Mouse (Mus musculus): ENCODE results near the gene Foxs1. TPM values are rescaled to one million over a fixed set of nuclear protein-coding genes. Genes with fewer than 3 reads are reported as not detected.

The Foxs1 gene
- polyA plus RNA-seq, 1 experiment from 2014 or later, result 6.1 TPM

DNA sequence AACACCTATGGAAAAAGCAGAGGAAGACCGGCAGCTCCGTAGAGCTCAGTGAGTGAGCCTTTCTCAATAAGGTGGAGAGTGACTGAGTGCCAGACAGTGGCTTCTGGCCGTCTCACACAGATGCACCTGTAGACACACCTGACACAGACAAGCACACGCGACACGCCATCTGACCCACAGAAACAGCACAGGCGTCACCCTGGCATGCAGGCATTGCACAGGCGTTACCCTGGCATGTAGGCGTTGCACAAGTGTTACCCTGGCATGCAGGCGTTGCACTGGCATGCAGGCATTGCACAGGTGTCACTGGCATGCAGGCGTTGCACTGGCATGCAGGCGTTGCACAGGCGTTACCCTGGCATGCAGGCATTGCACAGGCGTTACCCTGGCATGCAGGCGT, 31.7 kb downstream of the Foxs1 start:
- no peaks in the 10 kb centered on the region for H3K27me3 ChIP-seq (ENCODE audit: control insufficient read depth, insufficient read depth, low read length)
- H3K27ac ChIP-seq (ENCODE audit: low read length), result no peak overlapping the region
- H3K4me1 ChIP-seq (ENCODE audit: control insufficient read depth, insufficient read depth, low read length), result peaks cover 23% of the 10 kb centered on the region
- H3K4me2 ChIP-seq (ENCODE audit: low read depth, low read length), result no peak overlapping the region
- ATAC-seq (replicated peaks; ENCODE audit: extremely low read depth, insufficient read depth, low FRiP score), result no peak
- no peak overlapping the region for H3K9ac ChIP-seq (ENCODE audit: low read length)
- H3K36me3 ChIP-seq (ENCODE audit: control insufficient read depth, insufficient read depth), result 0 out of 2 replicates have a peak, but pooled peaks cover 2% of the 10 kb centered on the region
- H3K9me3 ChIP-seq (replicated peaks; ENCODE audit: control insufficient read depth, low read length), result no peaks in the 10 kb centered on the region
- H3K4me3 ChIP-seq (ENCODE audit: low read length), result no peak overlapping the region
- 89% methylated on average over 15 of the region's 15 CpGs for WGBS

DNA sequence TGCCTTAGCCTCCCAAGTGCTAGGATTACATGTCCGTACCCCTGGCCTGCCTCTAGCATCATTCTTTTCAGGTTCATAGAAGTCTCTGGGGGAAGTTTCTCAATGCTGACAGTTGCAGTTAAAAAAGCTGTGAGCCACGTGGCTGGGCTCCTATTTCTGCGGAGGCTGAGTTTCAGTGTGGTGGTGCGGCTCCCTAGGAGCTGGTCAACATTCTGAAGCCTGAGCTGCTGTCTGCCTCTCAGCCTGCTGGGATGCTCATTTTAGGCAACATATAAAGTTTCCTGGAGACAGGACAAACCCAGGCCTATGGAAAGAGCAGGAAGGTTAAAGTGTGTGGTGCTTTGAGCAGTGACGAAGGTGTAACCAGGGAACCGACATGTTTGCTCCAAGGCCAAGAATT, 34.0 kb downstream of the Foxs1 start:
- Histone ChIP-seq H3K36me3 (ENCODE audit: control insufficient read depth, insufficient read depth) (peaks cover 17% of the 10 kb centered on the region), H3K4me2 (ENCODE audit: low read depth, low read length) (no peak overlapping the region), H3K9me3 (replicated peaks; ENCODE audit: control insufficient read depth, low read length) (no peaks in the 10 kb centered on the region), H3K4me3 (ENCODE audit: low read length) (no peak overlapping the region), H3K4me1 (ENCODE audit: control insufficient read depth, insufficient read depth, low read length) (peaks cover under 1% of the 10 kb centered on the region; the same call in 1 of the 2 replicates), H3K27me3 (ENCODE audit: control insufficient read depth, insufficient read depth, low read length) (no peaks in the 10 kb centered on the region), H3K27ac (ENCODE audit: low read length) (no peak overlapping the region), H3K9ac (ENCODE audit: low read length) (no peak overlapping the region)
- no peak for ATAC-seq (replicated peaks; ENCODE audit: extremely low read depth, insufficient read depth, low FRiP score)
- 74% methylated on average over 6 of the region's 6 CpGs for WGBS

DNA sequence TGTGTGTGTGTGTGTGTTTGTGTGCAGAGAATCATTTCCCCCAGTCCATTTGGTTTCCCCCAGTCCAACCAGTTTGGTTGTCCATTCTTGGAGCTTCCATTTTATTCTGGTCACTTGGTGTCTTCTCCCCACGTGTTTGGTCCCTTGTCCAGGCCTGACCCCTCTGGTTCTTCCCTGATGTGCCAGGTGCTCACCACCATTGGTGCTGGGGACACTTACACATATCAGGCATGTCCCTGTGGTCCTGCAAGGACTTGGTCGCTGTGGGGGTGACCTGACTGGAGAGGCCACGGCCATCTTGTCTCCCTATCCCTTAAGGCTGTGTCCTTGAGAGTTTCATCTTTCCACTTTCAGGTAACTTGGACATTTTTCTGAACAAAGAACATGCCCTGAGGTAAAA, 36.1 kb downstream of the Foxs1 start:
- Histone ChIP-seq H3K4me3 (ENCODE audit: low read length) (no peak overlapping the region), H3K4me1 (ENCODE audit: control insufficient read depth, insufficient read depth, low read length) (no peaks in the 10 kb centered on the region), H3K9me3 (replicated peaks; ENCODE audit: control insufficient read depth, low read length) (no peaks in the 10 kb centered on the region), H3K4me2 (ENCODE audit: low read depth, low read length) (no peak overlapping the region), H3K27me3 (ENCODE audit: control insufficient read depth, insufficient read depth, low read length) (no peaks in the 10 kb centered on the region), H3K36me3 (ENCODE audit: control insufficient read depth, insufficient read depth) (peaks cover 33% of the 10 kb centered on the region), H3K9ac (ENCODE audit: low read length) (no peak overlapping the region), H3K27ac (ENCODE audit: low read length) (no peak overlapping the region)
- WGBS, result 84% methylated on average over 3 of the region's 3 CpGs
- no peak for ATAC-seq (replicated peaks; ENCODE audit: extremely low read depth, insufficient read depth, low FRiP score)

DNA sequence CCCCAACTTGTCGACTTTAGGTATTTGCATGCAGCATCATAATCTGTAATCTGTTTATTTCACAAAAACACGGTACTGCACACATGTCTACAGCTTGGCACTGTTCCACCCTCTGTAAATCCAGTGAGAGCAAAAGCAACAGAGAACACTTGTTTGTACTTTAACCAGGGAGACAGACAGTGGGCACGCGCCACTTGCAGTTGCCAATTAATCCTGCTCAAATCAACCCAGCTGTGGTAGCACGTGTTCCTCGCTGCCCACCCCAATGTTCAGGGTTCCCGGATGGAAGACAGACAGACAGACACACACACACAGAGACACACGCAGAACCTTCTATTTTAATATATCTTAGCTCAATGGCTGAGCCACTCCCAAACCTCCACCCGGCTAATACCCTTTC, 37.2 kb downstream of the Foxs1 start:
- no peak for ATAC-seq (replicated peaks; ENCODE audit: extremely low read depth, insufficient read depth, low FRiP score)
- 93% methylated on average over 9 of the region's 9 CpGs for WGBS
- H3K36me3 ChIP-seq (ENCODE audit: control insufficient read depth, insufficient read depth), result peaks cover 41% of the 10 kb centered on the region
- no peaks in the 10 kb centered on the region for H3K27me3 ChIP-seq (ENCODE audit: control insufficient read depth, insufficient read depth, low read length)
- no peak overlapping the region for H3K4me3 ChIP-seq (ENCODE audit: low read length)
- no peak overlapping the region for H3K27ac ChIP-seq (ENCODE audit: low read length)
- H3K4me2 ChIP-seq (ENCODE audit: low read depth, low read length), result no peak overlapping the region
- no peaks in the 10 kb centered on the region for H3K9me3 ChIP-seq (replicated peaks; ENCODE audit: control insufficient read depth, low read length)
- no peak overlapping the region for H3K9ac ChIP-seq (ENCODE audit: low read length)
- no peaks in the 10 kb centered on the region for H3K4me1 ChIP-seq (ENCODE audit: control insufficient read depth, insufficient read depth, low read length)

DNA sequence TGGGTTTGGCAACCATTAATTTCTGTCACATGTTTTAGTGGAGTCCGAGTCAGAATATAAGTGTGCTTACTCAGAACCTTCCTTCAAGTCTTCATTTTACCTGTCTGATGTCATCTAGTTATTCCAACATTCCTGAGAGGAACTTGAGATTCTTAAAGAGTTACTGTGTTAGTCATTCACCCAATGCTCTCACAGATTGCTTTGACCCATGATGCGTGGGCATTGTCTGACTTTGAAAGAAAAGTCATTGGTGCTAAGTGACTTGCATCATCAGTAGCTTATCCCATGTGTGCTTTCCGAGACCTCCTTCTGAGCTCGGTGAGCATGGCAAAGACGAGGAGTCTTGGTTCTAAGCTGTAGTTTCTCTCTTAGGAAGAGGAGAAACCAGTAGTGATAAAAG, 44.2 kb downstream of the Foxs1 start:
- H3K4me2 ChIP-seq (ENCODE audit: low read depth, low read length), result no peak overlapping the region
- H3K27me3 ChIP-seq (ENCODE audit: control insufficient read depth, insufficient read depth, low read length), result no peaks in the 10 kb centered on the region
- no peak overlapping the region for H3K27ac ChIP-seq (ENCODE audit: low read length)
- no peak overlapping the region for H3K9ac ChIP-seq (ENCODE audit: low read length)
- 89% methylated on average over 5 of the region's 5 CpGs for WGBS
- ATAC-seq (replicated peaks; ENCODE audit: extremely low read depth, insufficient read depth, low FRiP score), result no peak
- no peaks in the 10 kb centered on the region for H3K9me3 ChIP-seq (replicated peaks; ENCODE audit: control insufficient read depth, low read length)
- H3K4me3 ChIP-seq (ENCODE audit: low read length), result no peak overlapping the region
- no peaks in the 10 kb centered on the region for H3K4me1 ChIP-seq (ENCODE audit: control insufficient read depth, insufficient read depth, low read length)
- H3K36me3 ChIP-seq (ENCODE audit: control insufficient read depth, insufficient read depth), result peaks cover 61% of the 10 kb centered on the region

DNA sequence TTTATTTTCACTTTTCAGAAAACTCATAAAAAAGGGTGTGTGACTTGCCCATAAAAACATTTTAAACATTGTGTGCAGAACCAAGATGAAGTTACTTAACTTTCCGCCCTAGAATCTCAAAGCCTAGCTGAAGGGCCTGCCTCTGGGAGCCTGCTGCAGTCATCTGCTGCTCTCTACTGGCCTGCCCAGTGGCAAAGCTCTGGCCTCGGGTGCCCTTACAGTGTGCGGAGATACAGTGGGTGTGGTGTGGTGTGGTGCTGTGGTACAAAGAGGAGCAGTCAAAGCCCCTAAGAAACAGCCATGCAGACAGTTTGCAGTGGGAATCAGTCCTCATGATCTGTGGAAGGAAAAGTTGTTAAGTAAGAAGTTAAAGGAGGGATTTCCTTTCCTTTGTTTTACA, 45.8 kb downstream of the Foxs1 start:
- no peak overlapping the region for H3K27ac ChIP-seq (ENCODE audit: low read length)
- no peak overlapping the region for H3K4me2 ChIP-seq (ENCODE audit: low read depth, low read length)
- H3K9me3 ChIP-seq (replicated peaks; ENCODE audit: control insufficient read depth, low read length), result no peaks in the 10 kb centered on the region
- peaks cover 54% of the 10 kb centered on the region for H3K36me3 ChIP-seq (ENCODE audit: control insufficient read depth, insufficient read depth)
- no peaks in the 10 kb centered on the region for H3K4me1 ChIP-seq (ENCODE audit: control insufficient read depth, insufficient read depth, low read length)
- H3K9ac ChIP-seq (ENCODE audit: low read length), result no peak overlapping the region
- H3K27me3 ChIP-seq (ENCODE audit: control insufficient read depth, insufficient read depth, low read length), result no peaks in the 10 kb centered on the region
- no peak overlapping the region for H3K4me3 ChIP-seq (ENCODE audit: low read length)
- no peak for ATAC-seq (replicated peaks; ENCODE audit: extremely low read depth, insufficient read depth, low FRiP score)
- WGBS, result 86% methylated on average over 3 of the region's 3 CpGs

DNA sequence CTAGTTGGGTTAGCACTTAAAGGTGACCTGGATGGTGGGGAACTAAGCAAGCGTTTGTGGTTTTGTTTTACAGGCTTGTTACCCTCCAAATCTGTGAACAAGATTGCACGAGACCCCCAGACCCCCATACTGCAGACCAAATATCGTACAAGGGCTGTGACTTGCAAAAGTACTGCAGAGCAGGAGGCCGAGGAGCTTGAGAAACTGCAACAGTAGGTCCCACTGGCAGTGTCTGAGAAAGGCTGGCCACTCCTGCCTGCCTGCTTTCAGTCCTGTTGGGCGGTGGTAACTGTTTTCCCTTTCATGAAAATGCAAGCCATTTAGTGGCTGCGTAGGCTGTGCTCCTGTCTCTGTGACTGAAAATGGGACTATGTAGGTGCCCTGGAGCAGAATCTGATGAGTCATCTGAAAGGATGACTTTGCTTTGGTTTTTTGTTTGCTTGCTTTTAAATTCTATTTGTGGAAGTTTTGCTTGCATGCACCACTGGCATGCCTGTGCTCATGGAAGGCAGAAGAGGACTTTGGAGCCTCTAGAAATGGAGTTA, 48.8 kb downstream of the Foxs1 start:
- Histone ChIP-seq H3K9ac (ENCODE audit: low read length) (no peak overlapping the region), H3K4me3 (ENCODE audit: low read length) (no peak overlapping the region), H3K4me2 (ENCODE audit: low read depth, low read length) (no peak overlapping the region), H3K9me3 (replicated peaks; ENCODE audit: control insufficient read depth, low read length) (no peaks in the 10 kb centered on the region), H3K27ac (ENCODE audit: low read length) (no peak overlapping the region), H3K4me1 (ENCODE audit: control insufficient read depth, insufficient read depth, low read length) (no peaks in the 10 kb centered on the region), H3K36me3 (ENCODE audit: control insufficient read depth, insufficient read depth) (peaks cover 66% of the 10 kb centered on the region), H3K27me3 (ENCODE audit: control insufficient read depth, insufficient read depth, low read length) (no peaks in the 10 kb centered on the region)
- WGBS, result 91% methylated on average over 6 of the region's 6 CpGs
- ATAC-seq (replicated peaks; ENCODE audit: extremely low read depth, insufficient read depth, low FRiP score), result no peak

Other genes starting within 250 kb of the Foxs1 start
- 18.9 and 19.2 TPM in 2 replicates for gene Mcts2, start 246.2 kb downstream of the Foxs1 start, polyA plus RNA-seq (2015; fragmentation: Nextera tagmentation; extraction: Ambion mirVana)
- 56.3 and 64.5 TPM in 2 replicates for gene Id1, start 197.0 kb downstream of the Foxs1 start, polyA plus RNA-seq (2015; fragmentation: Nextera tagmentation; extraction: Ambion mirVana)
- 26.7 and 30.9 TPM in 2 replicates for gene Cox4i2, start 179.0 kb downstream of the Foxs1 start, polyA plus RNA-seq (2015; fragmentation: Nextera tagmentation; extraction: Ambion mirVana)
- gene Bcl2l1, start 101.5 kb downstream of the Foxs1 start, polyA plus RNA-seq (2015; fragmentation: Nextera tagmentation; extraction: Ambion mirVana), result 70.5 and 74.3 TPM in 2 replicates
- 45.4 and 55.1 TPM in 2 replicates for gene Tpx2, start 85.2 kb downstream of the Foxs1 start, polyA plus RNA-seq (2015; fragmentation: Nextera tagmentation; extraction: Ambion mirVana)
- 0.10 and 0.32 TPM in 2 replicates for gene Mylk2, start 21.9 kb downstream of the Foxs1 start, polyA plus RNA-seq (2015; fragmentation: Nextera tagmentation; extraction: Ambion mirVana)
- 0.10 and 0.33 TPM in 2 replicates for gene Dusp15, start 18.5 kb upstream of the Foxs1 start, polyA plus RNA-seq (2015; fragmentation: Nextera tagmentation; extraction: Ambion mirVana)
- 0.95 and 1.1 TPM in 2 replicates for gene Ttll9, start 29.3 kb upstream of the Foxs1 start, polyA plus RNA-seq (2015; fragmentation: Nextera tagmentation; extraction: Ambion mirVana)
- 132 and 146 TPM in 2 replicates for gene Pdrg1, start 82.2 kb upstream of the Foxs1 start, polyA plus RNA-seq (2015; fragmentation: Nextera tagmentation; extraction: Ambion mirVana)
- gene Xkr7, start 98.6 kb upstream of the Foxs1 start, polyA plus RNA-seq (2015; fragmentation: Nextera tagmentation; extraction: Ambion mirVana), result not detected in 2 replicates
- 3.0 and 4.8 TPM in 2 replicates for gene Ccm2l, start 132.7 kb upstream of the Foxs1 start, polyA plus RNA-seq (2015; fragmentation: Nextera tagmentation; extraction: Ambion mirVana)
- gene Hck, start 175.3 kb upstream of the Foxs1 start, polyA plus RNA-seq (2015; fragmentation: Nextera tagmentation; extraction: Ambion mirVana), result 2.9 and 3.1 TPM in 2 replicates
- gene Tm9sf4, start 228.1 kb upstream of the Foxs1 start, polyA plus RNA-seq (2015; fragmentation: Nextera tagmentation; extraction: Ambion mirVana), result 63.0 and 65.4 TPM in 2 replicates

All from heart, embryonic 16.5 days (tissue).